Mouse (Mus musculus) lung, postnatal 0 days (tissue): ENCODE results near the gene Nup210. TPM values are rescaled to one million over a fixed set of nuclear protein-coding genes. Genes with fewer than 3 reads are reported as not detected.

Experiments
- ATAC-seq: fragments of 200-750 bp; cut with Nextera tagmentation; 2 replicates; pipeline ENCODE4 v1.8.0; 2017; ENCODE audit warnings: moderate library complexity
- DNase-seq: peaks from one replicate; pipeline ENCODE4 v3.0.0-alpha.2; 2016; ENCODE audit warnings: low spot score
- H3K27ac ChIP-seq: fragments of 300-500 bp; sonication (generic); 2 replicates; pipeline ENCODE4 v1.5.1; 2014; ENCODE audit warnings: antibody characterized with exemption, mild to moderate bottlenecking, low read length, mixed read lengths
- H3K27me3 ChIP-seq: fragments of 300-500 bp; sonication (generic); replicated peaks from 2 replicates; pipeline ENCODE4 v1.6.1; 2014; ENCODE audit warnings: low read length, mixed read lengths; ENCODE audit not compliant: insufficient read depth
- H3K36me3 ChIP-seq: fragments of 300-500 bp; sonication (generic); 2 replicates; pipeline ENCODE4 v1.6.1; 2014; ENCODE audit warnings: low read length, mixed read lengths; ENCODE audit not compliant: insufficient read depth
- H3K4me1 ChIP-seq: fragments of 300-500 bp; sonication (generic); 2 replicates; pipeline ENCODE4 v1.6.1; 2014; ENCODE audit warnings: antibody characterized with exemption, low read depth, low read length, mixed read lengths; ENCODE audit not compliant: insufficient read depth
- H3K4me2 ChIP-seq: fragments of 300-500 bp; sonication (generic); replicated peaks from 2 replicates; pipeline ENCODE4 v1.6.1; 2014; ENCODE audit warnings: low read depth, mild to moderate bottlenecking, low read length, moderate library complexity, mixed read lengths
- H3K4me3 ChIP-seq: fragments of 300-500 bp; sonication (generic); 2 replicates; pipeline ENCODE4 v1.5.1; 2014; ENCODE audit warnings: low read depth, low read length
- H3K9ac ChIP-seq: fragments of 300-500 bp; sonication (generic); replicated peaks from 2 replicates; pipeline ENCODE4 v1.6.1; 2014; ENCODE audit warnings: low read depth, mild to moderate bottlenecking
- H3K9me3 ChIP-seq: fragments of 300-500 bp; sonication (generic); 2 replicates; pipeline ENCODE4 v1.6.1; 2016; ENCODE audit warnings: low read length, mixed read lengths
- CTCF ChIP-seq: IDR thresholded peaks from 2 replicates; pipeline ENCODE4 v1.5.1; 2016; ENCODE audit warnings: antibody characterized with exemption, mild to moderate bottlenecking
- EP300 ChIP-seq: IDR thresholded peaks from 2 replicates; pipeline ENCODE4 v1.6.1; 2016; ENCODE audit warnings: antibody characterized with exemption, mild to moderate bottlenecking, control low read depth
- WGBS: fragments of 180-500 bp; shearing (Covaris S2); extraction: QIAGEN DNeasy Blood & Tissue Kit; methylation state at CpG from one replicate; pipeline ENCODE4 v1.1.7; 2014; 5-methylcytosine and 5-hydroxymethylcytosine counted together
- polyA plus RNA-seq: library from polyadenylated mRNA; unstranded; fragments of >200 nt; fragmentation: Nextera tagmentation; extraction: Ambion mirVana; gene quantifications from 2 replicates; pipeline ENCODE4 v1.2.1, GENCODE M21; 2015

Nup210 gene
- polyA plus RNA-seq, 1 experiment from 2014 or later, result 5.8 TPM

GRCm38 (mm10) chr6:91145572-91145971 lies 28.9 kb upstream of the Nup210 start:
- H3K4me3 ChIP-seq, result no peak overlapping the region
- no peak overlapping the region for H3K27ac ChIP-seq
- TF ChIP-seq CTCF (no peak), EP300 (no peak)
- H3K4me2 ChIP-seq, result no peak overlapping the region
- H3K27me3 ChIP-seq, result no peaks in the 10 kb centered on the region
- H3K9ac ChIP-seq, result no peak overlapping the region
- DNase-seq, result no peak
- ATAC-seq, result no peak
- 57% methylated on average over 5 of the region's 5 CpGs for WGBS
- no peaks in the 10 kb centered on the region for H3K36me3 ChIP-seq
- no peaks in the 10 kb centered on the region for H3K9me3 ChIP-seq
- H3K4me1 ChIP-seq, result no peaks in the 10 kb centered on the region

- no peak for DNase-seq
- Histone ChIP-seq H3K9me3 (no peaks in the 10 kb centered on the region), H3K27ac (no peak overlapping the region), H3K4me1 (no peaks in the 10 kb centered on the region), H3K27me3 (no peaks in the 10 kb centered on the region), H3K36me3 (no peaks in the 10 kb centered on the region), H3K4me3 (no peak overlapping the region), H3K4me2 (no peak overlapping the region), H3K9ac (no peak overlapping the region)
- TF ChIP-seq CTCF (no peak), EP300 (no peak)
- WGBS, result 61% methylated on average over 3 of the region's 3 CpGs
- ATAC-seq, result no peak
Measured at GRCm38 (mm10) chr6:91145056-91145455, 28.4 kb upstream of the Nup210 start.

GRCm38 (mm10) chr6:91139846-91140245 lies 23.2 kb upstream of the Nup210 start:
- ATAC-seq (peak; percentile 58), DNase-seq (peak; percentile 85)
- Histone ChIP-seq H3K27me3 (no peaks in the 10 kb centered on the region), H3K9me3 (no peaks in the 10 kb centered on the region), H3K4me2 (no peak overlapping the region), H3K4me1 (no peaks in the 10 kb centered on the region), H3K36me3 (no peaks in the 10 kb centered on the region), H3K4me3 (no peak overlapping the region), H3K9ac (no peak overlapping the region), H3K27ac (no peak overlapping the region)
- 26% methylated on average over 4 of the region's 4 CpGs for WGBS
- no peak for TF ChIP-seq EP300
- TF ChIP-seq CTCF, result peak; percentile 93

- no peaks in the 10 kb centered on the region for H3K27me3 ChIP-seq
- no peaks in the 10 kb centered on the region for H3K36me3 ChIP-seq
- H3K9ac ChIP-seq, result no peak overlapping the region
- no peak overlapping the region for H3K4me3 ChIP-seq
- ATAC-seq (peak; percentile 62), DNase-seq (peak; percentile 46)
- 36% methylated on average over 10 of the region's 10 CpGs for WGBS
- H3K4me1 ChIP-seq, result no peaks in the 10 kb centered on the region
- H3K4me2 ChIP-seq, result no peak overlapping the region
- H3K27ac ChIP-seq, result no peak overlapping the region
- TF ChIP-seq CTCF, result no peak
- TF ChIP-seq EP300, result no peak
- no peaks in the 10 kb centered on the region for H3K9me3 ChIP-seq
Measured at GRCm38 (mm10) chr6:91137343-91137956, 20.8 kb upstream of the Nup210 start.

GRCm38 (mm10) chr6:91130856-91131255 lies 14.2 kb upstream of the Nup210 start:
- no peak overlapping the region for H3K4me2 ChIP-seq
- 36% methylated on average over 1 of the region's 1 CpGs for WGBS
- no peaks in the 10 kb centered on the region for H3K9me3 ChIP-seq
- TF ChIP-seq EP300 (no peak), CTCF (no peak)
- no peak overlapping the region for H3K4me3 ChIP-seq
- H3K4me1 ChIP-seq, result no peaks in the 10 kb centered on the region
- no peak overlapping the region for H3K9ac ChIP-seq
- no peaks in the 10 kb centered on the region for H3K27me3 ChIP-seq
- H3K27ac ChIP-seq, result no peak overlapping the region
- ATAC-seq, result no peak
- no peaks in the 10 kb centered on the region for H3K36me3 ChIP-seq
- no peak for DNase-seq

GRCm38 (mm10) chr6:91128996-91129395 lies 12.4 kb upstream of the Nup210 start:
- no peak overlapping the region for H3K27ac ChIP-seq
- no peak overlapping the region for H3K4me3 ChIP-seq
- 49% methylated on average over 4 of the region's 4 CpGs for WGBS
- no peaks in the 10 kb centered on the region for H3K36me3 ChIP-seq
- no peak for TF ChIP-seq EP300
- peak; percentile 31 for TF ChIP-seq CTCF
- no peaks in the 10 kb centered on the region for H3K9me3 ChIP-seq
- no peaks in the 10 kb centered on the region for H3K27me3 ChIP-seq
- H3K4me1 ChIP-seq, result no peaks in the 10 kb centered on the region
- no peak overlapping the region for H3K4me2 ChIP-seq
- ATAC-seq (no peak), DNase-seq (no peak)
- no peak overlapping the region for H3K9ac ChIP-seq

- DNase-seq (no peak), ATAC-seq (no peak)
- Histone ChIP-seq H3K9me3 (no peaks in the 10 kb centered on the region), H3K4me1 (no peaks in the 10 kb centered on the region), H3K36me3 (no peaks in the 10 kb centered on the region), H3K9ac (no peak overlapping the region), H3K4me2 (no peak overlapping the region), H3K27ac (no peak overlapping the region), H3K27me3 (no peaks in the 10 kb centered on the region), H3K4me3 (no peak overlapping the region)
- WGBS, result 66% methylated on average over 2 of the region's 2 CpGs
- TF ChIP-seq CTCF (no peak), EP300 (no peak)
Measured at GRCm38 (mm10) chr6:91125228-91125585, 8.6 kb upstream of the Nup210 start.
